8 mouse cellular contexts compared by ENCODE assay signal in the genomic region with DNA sequence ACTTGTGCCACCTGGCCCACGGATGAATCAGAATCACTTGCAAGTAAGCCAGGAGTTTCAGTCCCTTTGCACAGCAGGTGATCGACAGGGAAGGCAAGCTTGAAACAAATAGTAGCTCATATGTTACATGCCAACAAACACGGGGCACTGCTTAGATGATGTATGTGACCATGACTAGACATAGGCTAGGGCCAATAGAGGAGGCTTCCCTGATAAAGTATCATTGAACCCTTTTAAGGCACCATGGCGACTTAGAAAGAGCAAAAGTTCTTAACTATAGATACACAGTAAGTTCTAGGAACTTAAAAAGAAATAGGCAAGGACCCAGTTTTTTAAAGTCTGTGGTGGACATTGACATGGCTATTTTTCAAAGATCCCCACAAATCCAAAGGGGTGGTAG. TPM values are rescaled to one million over a fixed set of nuclear protein-coding genes. Genes with fewer than 3 reads are reported as not detected.
A peak's percentile ranks its signal among the peaks of the same experiment; 100 is the strongest.
DNase-seq lines count a peak whose midpoint lies in the region; ATAC-seq and TF ChIP-seq lines count a peak whose summit lies in the region.

Fbn1 (minus strand) TSS at position 101 of the 400 bp plus-strand sequence.

- intact Hi-C loops in gastrocnemius, postnatal 36 days (cut with DNase I), result no loop called here

- TF ChIP-seq CTCF in stomach, postnatal 0 days (IDR thresholded peaks at IDR 0.05; ENCODE audit: low read depth), result no peak

- no peak for ATAC-seq in neural tube, embryonic 11.5 days (ENCODE audit: insufficient read depth, low FRiP score, low TSS enrichment)
- ATAC-seq in stomach, postnatal 0 days (ENCODE audit: low FRiP score, low TSS enrichment), result no peak
- ATAC-seq in monocyte, adult 5-6 weeks (replicated peaks; ENCODE audit: insufficient number of reproducible peaks, low FRiP score, low TSS enrichment, poor library complexity, severe bottlenecking), result no peak

- no peaks in the 10 kb centered on the region for H3K36me3 ChIP-seq in neural tube, embryonic 11.5 days (ENCODE audit: control insufficient read depth, insufficient read depth, low read length)
- H3K36me3 ChIP-seq in limb, embryonic 10.5 days, result no peaks in the 10 kb centered on the region
- no peaks in the 10 kb centered on the region for H3K36me3 ChIP-seq in stomach, postnatal 0 days (ENCODE audit: control insufficient read depth, insufficient read depth, low read length)

- H3K9me3 ChIP-seq in neural tube, embryonic 11.5 days (ENCODE audit: control insufficient read depth, low read length), result no peaks in the 10 kb centered on the region
- no peaks in the 10 kb centered on the region for H3K9me3 ChIP-seq in limb, embryonic 10.5 days (replicated peaks)
- no peaks in the 10 kb centered on the region for H3K9me3 ChIP-seq in stomach, postnatal 0 days (ENCODE audit: control insufficient read depth, low read length)

- H3K27me3 ChIP-seq in neural tube, embryonic 11.5 days (ENCODE audit: control insufficient read depth, insufficient read depth, low read length), result 0 out of 2 replicates have a peak, but pooled peaks cover 2% of the 10 kb centered on the region
- peaks cover 53% of the 10 kb centered on the region for H3K27me3 ChIP-seq in limb, embryonic 10.5 days (ENCODE audit: low read depth, poor library complexity, severe bottlenecking)
- H3K27me3 ChIP-seq in stomach, postnatal 0 days (ENCODE audit: control insufficient read depth, insufficient read depth, low read length), result no peaks in the 10 kb centered on the region; the same call in 1 of the 2 replicates

- WGBS in neural tube, embryonic 11.5 days, result 85% methylated on average over 4 of the region's 4 CpGs
- WGBS in limb, embryonic 10.5 days, result 88% methylated on average over 4 of the region's 4 CpGs
- 81% methylated on average over 4 of the region's 4 CpGs for WGBS in stomach, postnatal 0 days

- no peaks in the 10 kb centered on the region for H3K4me1 ChIP-seq in neural tube, embryonic 11.5 days (ENCODE audit: control insufficient read depth, insufficient read depth, low read length)
- H3K4me1 ChIP-seq in limb, embryonic 10.5 days, result peaks cover 26% of the 10 kb centered on the region
- H3K4me1 ChIP-seq in stomach, postnatal 0 days (replicated peaks; ENCODE audit: control insufficient read depth, insufficient read depth), result no peaks in the 10 kb centered on the region

- H3K4me2 ChIP-seq in neural tube, embryonic 11.5 days (ENCODE audit: low read depth), result peak within 1 kb of the TSS; percentile 97
- peak within 1 kb of the TSS; percentile 69 for H3K4me2 ChIP-seq in stomach, postnatal 0 days (replicated peaks; ENCODE audit: low read depth)

- H3K27ac ChIP-seq in neural tube, embryonic 11.5 days (ENCODE audit: low read depth, low read length), result no peak within 1 kb of the TSS
- peak within 1 kb of the TSS; percentile 88 for H3K27ac ChIP-seq in limb, embryonic 10.5 days
- H3K27ac ChIP-seq in stomach, postnatal 0 days (replicated peaks), result peak within 1 kb of the TSS; percentile 93

- TF ChIP-seq EP300 in stomach, postnatal 0 days (optimal IDR thresholded peaks at IDR 0.05), result no peak

- H3K4me3 ChIP-seq in neural tube, embryonic 11.5 days (ENCODE audit: low read depth, low read length), result peak within 1 kb of the TSS; percentile 61
- peak within 1 kb of the TSS; percentile 79 for H3K4me3 ChIP-seq in limb, embryonic 10.5 days
- peak within 1 kb of the TSS; percentile 65 for H3K4me3 ChIP-seq in stomach, postnatal 0 days (ENCODE audit: low read depth, low read length)

- H3K9ac ChIP-seq in neural tube, embryonic 11.5 days (ENCODE audit: low read length), result peak within 1 kb of the TSS; percentile 68
- H3K9ac ChIP-seq in stomach, postnatal 0 days (ENCODE audit: low read length), result peak within 1 kb of the TSS; percentile 79

- no peak for DNase-seq in neural tube, embryonic 11.5 days (ENCODE audit: low spot score)
- DNase-seq in neural tube, embryonic 10.5 days (ENCODE audit: extremely low spot score, low spot score), result no peak
- DNase-seq in gastrocnemius, postnatal 36 days, result no peak
- DNase-seq in limb, embryonic 10.5 days (ENCODE audit: low spot score), result no peak
- no peak for DNase-seq in stomach, postnatal 0 days (ENCODE audit: low spot score)
- no peak for DNase-seq in cerebellum, adult 18-20 months
- no peak for DNase-seq in layer of hippocampus, adult 11-12 months (ENCODE audit: low spot score)

RNA-seq across cellular contexts. Expression of gene Fbn1, which starts in this region (rescaled TPM):
- polyA plus RNA-seq in neural tube, embryonic 11.5 days (2014; fragmentation: Nextera tagmentation; extraction: Ambion mirVana), result 8.2 and 9.8 TPM in 2 replicates
- 10 to 100 TPM; 58.1 to 62.0 TPM for total RNA-seq in gastrocnemius, postnatal 36 days (2021)
- polyA plus RNA-seq in limb, embryonic 10.5 days (2016; fragmentation: Nextera tagmentation; extraction: Ambion mirVana), result 4.5 and 5.6 TPM in 2 replicates
- polyA plus RNA-seq in stomach, postnatal 0 days (2015; fragmentation: Nextera tagmentation; extraction: Ambion mirVana), result 15.3 and 17.2 TPM in 2 replicates
- total RNA-seq in monocyte, adult 5-6 weeks (2017), result not detected in 3 replicates

Comparison
In these comparisons a context has a peak if more than half of its experiments do, and no peak if none do; other contexts are left out.
1. RNA of gene Fbn1 (total RNA-seq): 58.1 to 62.0 TPM in gastrocnemius, postnatal 36 days; not detected in monocyte, adult 5-6 weeks; every median in the first group is over 10 times any median in the second.
2. Peak in every context shown above with its lines, with median percentiles within 50 percentile points of each other: H3K4me3 ChIP-seq.